Mouse (Mus musculus) small intestine, adult 2 months (tissue): Measurements from ENCODE around the gene Gnaq.

Experiments
- CTCF ChIP-seq: fragments of 200-500 bp; IDR thresholded peaks from 2 replicates; pipeline ENCODE4 v1.5.1; 2012; ENCODE audit warnings: low read depth, mild to moderate bottlenecking, control low read depth, inconsistent platforms, low read length, moderate library complexity, mixed read lengths; ENCODE audit not compliant: insufficient replicate concordance, insufficient read length; ENCODE audit errors: extremely low read depth
- POLR2A ChIP-seq: fragments of 200-500 bp; IDR thresholded peaks from 2 replicates; pipeline ENCODE4 v1.6.1; 2012; ENCODE audit warnings: low read depth, mild to moderate bottlenecking, control low read depth, inconsistent platforms, low read length, moderate library complexity

GRCm38 (mm10) chr19:16223126-16223525, 90.5 kb downstream of the Gnaq start:
- TF ChIP-seq CTCF, result no peak
- TF ChIP-seq POLR2A, result no peak
